ENCODE assay signal across 32 mouse cellular contexts in genomic region chr17:84482831-84483230, GRCm38 (mm10). TPM values are rescaled to one million over a fixed set of nuclear protein-coding genes. Genes with fewer than 3 reads are reported as not detected.
"Had no signal": no experiment of that assay in that cellular context is flagged by ENCODE, and none has a peak within 500 bp of the region (broad histone marks: within the 10 kb centered on the region; RNA-seq: fewer than 3 reads in every experiment).

No protein-coding gene starts in this region.

- H3K4me1 ChIP-seq: limb, embryonic 12.5 days; limb, embryonic 13.5 days; liver, embryonic 12.5 days; liver, embryonic 13.5 days; liver, embryonic 15.5 days; lung, embryonic 15.5 days; megakaryocyte, embryonic 14.5 days; midbrain, embryonic 15.5 days had no signal

- DNase-seq: left cerebral cortex, postnatal 4 days; liver; liver, embryonic 13.5 days; liver, postnatal 0 days; lung, adult 18-20 months; lung, adult 2 months; lung, embryonic 14.5 days; lung, postnatal 10 days; lung, postnatal 14 days; lung, postnatal 36 days; lung, postnatal 4 days; midbrain, embryonic 14.5 days had no signal

- H3K27me3 ChIP-seq: limb, embryonic 12.5 days; limb, embryonic 13.5 days; liver, embryonic 13.5 days; liver, embryonic 15.5 days; lung, embryonic 15.5 days; midbrain, embryonic 12.5 days; midbrain, embryonic 13.5 days; midbrain, embryonic 15.5 days had no signal

- H3K9me3 ChIP-seq: limb, embryonic 12.5 days; limb, embryonic 13.5 days; liver, embryonic 12.5 days; liver, embryonic 13.5 days; liver, embryonic 15.5 days; lung, embryonic 15.5 days; megakaryocyte, embryonic 14.5 days; midbrain, embryonic 10.5 days; midbrain, embryonic 12.5 days; midbrain, embryonic 13.5 days; midbrain, embryonic 15.5 days had no signal

- H3K9ac ChIP-seq: limb, embryonic 12.5 days; limb, embryonic 13.5 days; liver, embryonic 12.5 days; liver, embryonic 13.5 days; liver, embryonic 14.5 days; liver, embryonic 15.5 days; liver, postnatal 0 days; lung, embryonic 14.5 days; lung, embryonic 15.5 days; midbrain, embryonic 12.5 days; midbrain, embryonic 13.5 days; midbrain, embryonic 15.5 days had no signal

- H3K4me2 ChIP-seq: limb, embryonic 12.5 days; limb, embryonic 13.5 days; liver, embryonic 11.5 days; liver, embryonic 12.5 days; liver, embryonic 13.5 days; liver, embryonic 15.5 days; lung, embryonic 14.5 days; lung, embryonic 15.5 days; midbrain, embryonic 11.5 days; midbrain, embryonic 12.5 days; midbrain, embryonic 13.5 days; midbrain, embryonic 15.5 days had no signal

- H3K4me3 ChIP-seq: left cerebral cortex, adult 2 months; limb, embryonic 12.5 days; limb, embryonic 13.5 days; liver, embryonic 12.5 days; liver, embryonic 13.5 days; liver, embryonic 15.5 days; lung, embryonic 15.5 days; megakaryocyte, embryonic 14.5 days; midbrain, embryonic 10.5 days; midbrain, embryonic 12.5 days; midbrain, embryonic 13.5 days; midbrain, embryonic 15.5 days; myocyte had no signal

- ATAC-seq: liver, embryonic 12.5 days; liver, postnatal 0 days; lung, postnatal 0 days; midbrain, embryonic 13.5 days; midbrain, embryonic 15.5 days; midbrain, embryonic 16.5 days had no signal

- H3K27ac ChIP-seq: left cerebral cortex, adult 2 months; limb, embryonic 12.5 days; limb, embryonic 13.5 days; liver, embryonic 12.5 days; liver, embryonic 13.5 days; liver, embryonic 14.5 days; liver, embryonic 15.5 days; lung, embryonic 15.5 days; macrophage; midbrain, embryonic 10.5 days; midbrain, embryonic 12.5 days; midbrain, embryonic 13.5 days; midbrain, embryonic 15.5 days had no signal

- H3K36me3 ChIP-seq: limb, embryonic 12.5 days; limb, embryonic 13.5 days; liver, embryonic 12.5 days; liver, embryonic 13.5 days; liver, embryonic 15.5 days; lung, embryonic 15.5 days; midbrain, embryonic 10.5 days; midbrain, embryonic 12.5 days; midbrain, embryonic 13.5 days; midbrain, embryonic 15.5 days had no signal

RNA-seq across cellular contexts. Expression of gene Plekhh2, which starts 28.9 kb away (rescaled TPM):
- total RNA-seq: megakaryocyte-erythroid progenitor cell, adult 5-6 weeks; monocyte, adult 5-6 weeks had no signal
